Mouse (Mus musculus) cerebellum, adult 2 months (tissue): Measurements from ENCODE around the gene Bbip1. TPM values are rescaled to one million over a fixed set of nuclear protein-coding genes. Genes with fewer than 3 reads are reported as not detected.
"Not testable (repeated sequence)": the region's sequence is repeated elsewhere in the genome, so short reads cannot be mapped to it uniquely, and the experiment has no call there.

Experiments used
- DNase-seq, 2 experiments: peaks; one replicate each; pipeline ENCODE4 v3.0.0; 2021
- H3K27ac ChIP-seq: fragments of 200-500 bp; 2 replicates; pipeline ENCODE4 v1.5.1; 2012; ENCODE audit warnings: low read length, control low read depth, inconsistent platforms; ENCODE audit not compliant: insufficient read depth
- H3K27me3 ChIP-seq: fragments of 200-500 bp; 2 replicates; pipeline ENCODE4 v1.6.1; 2012; ENCODE audit warnings: inconsistent platforms, mild to moderate bottlenecking, low read length, moderate library complexity; ENCODE audit not compliant: control insufficient read depth, insufficient read depth
- H3K4me1 ChIP-seq: fragments of 200-500 bp; 2 replicates; pipeline ENCODE4 v1.6.1; 2011; ENCODE audit warnings: low read length; ENCODE audit not compliant: control insufficient read depth, insufficient read depth
- H3K4me3 ChIP-seq: fragments of 200-500 bp; replicated peaks from 2 replicates; pipeline ENCODE3; 2011; ENCODE audit warnings: mild to moderate bottlenecking, low read depth, low read length, control low read depth; ENCODE audit not compliant: insufficient read depth
- CTCF ChIP-seq: fragments of 200-500 bp; IDR thresholded peaks from 2 replicates; pipeline ENCODE4 v1.5.1; 2011; ENCODE audit warnings: low read depth, mild to moderate bottlenecking, control low read depth, low read length, moderate library complexity, borderline replicate concordance; ENCODE audit not compliant: insufficient read depth
- POLR2A ChIP-seq: fragments of 200-500 bp; IDR thresholded peaks from 2 replicates; pipeline ENCODE4 v1.6.1; 2011; ENCODE audit warnings: low read length, control low read depth, borderline replicate concordance; ENCODE audit not compliant: insufficient read depth
- WGBS: fragments of 180-500 bp; shearing (Covaris S2); methylation state at CpG from one replicate; pipeline ENCODE4 v1.1.7; 2018; 5-methylcytosine and 5-hydroxymethylcytosine counted together
- polyA plus RNA-seq: library from polyadenylated mRNA; depleted of rRNA; stranded (reverse); fragments of >200 nt; gene quantifications from 2 replicates; pipeline ENCODE4 v1.2.3, GENCODE M21; 2012

Gene Bbip1
- polyA plus RNA-seq, 1 experiment: 81.1 TPM

DNA sequence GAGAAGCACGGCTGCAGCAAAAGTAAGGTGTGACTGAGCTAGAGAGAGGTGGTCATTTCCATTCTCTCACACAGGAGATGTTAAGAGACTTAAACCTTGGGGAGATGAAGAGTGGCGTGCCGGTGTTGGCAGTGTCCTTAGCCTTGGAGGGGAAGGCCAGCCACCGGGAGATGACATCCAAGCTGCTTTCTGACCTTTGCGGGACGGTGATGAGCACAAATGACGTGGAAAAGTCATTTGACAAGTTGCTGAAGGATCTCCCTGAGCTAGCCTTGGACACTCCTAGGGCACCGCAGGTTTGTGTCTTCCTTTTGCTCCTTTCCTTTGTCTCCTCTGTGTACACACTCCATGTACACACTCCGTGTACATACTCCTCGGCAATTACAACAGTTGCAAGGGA is 24.9 kb downstream of the Bbip1 start:
- no peak for DNase-seq
- H3K27me3 ChIP-seq: no peaks in the 10 kb centered on the region
- no peaks in the 10 kb centered on the region for H3K4me1 ChIP-seq
- H3K4me3 ChIP-seq: no peak overlapping the region
- WGBS: 86% methylated on average over 10 of the region's 10 CpGs
- H3K27ac ChIP-seq: no peak overlapping the region
- TF ChIP-seq CTCF (no peak), POLR2A (no peak)

DNA sequence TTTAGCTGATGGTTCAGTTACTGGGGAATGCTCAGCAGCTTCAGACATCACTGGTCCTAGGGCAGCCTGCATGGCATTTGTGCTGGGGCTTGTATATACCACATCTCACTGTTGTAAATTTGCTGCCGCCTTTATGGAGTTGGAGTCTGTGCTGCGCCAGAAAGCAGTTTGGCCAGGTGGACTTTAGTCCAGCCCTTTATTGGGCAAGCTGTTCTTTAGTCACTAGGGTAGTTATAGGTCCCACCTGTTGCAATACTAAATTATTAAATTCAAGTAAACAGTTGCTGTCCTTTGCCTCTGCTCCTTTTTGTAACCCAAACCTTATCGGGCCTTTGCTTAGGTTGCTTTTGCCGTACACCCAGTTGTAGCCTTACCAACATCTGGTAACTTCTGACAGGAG is 29.5 kb downstream of the Bbip1 start:
- no peaks in the 10 kb centered on the region for H3K27me3 ChIP-seq
- WGBS: 94% methylated on average over 4 of the region's 4 CpGs
- DNase-seq: no peak
- no peak overlapping the region for H3K27ac ChIP-seq
- no peak for TF ChIP-seq CTCF
- TF ChIP-seq POLR2A: no peak
- H3K4me3 ChIP-seq: no peak overlapping the region
- no peaks in the 10 kb centered on the region for H3K4me1 ChIP-seq

GRCm38 (mm10) chr19:53906703-53907070 is 37.7 kb downstream of the Bbip1 start:
- not testable (repeated sequence) for H3K27ac ChIP-seq, H3K4me1 ChIP-seq, H3K4me3 ChIP-seq, H3K27me3 ChIP-seq, DNase-seq

DNA sequence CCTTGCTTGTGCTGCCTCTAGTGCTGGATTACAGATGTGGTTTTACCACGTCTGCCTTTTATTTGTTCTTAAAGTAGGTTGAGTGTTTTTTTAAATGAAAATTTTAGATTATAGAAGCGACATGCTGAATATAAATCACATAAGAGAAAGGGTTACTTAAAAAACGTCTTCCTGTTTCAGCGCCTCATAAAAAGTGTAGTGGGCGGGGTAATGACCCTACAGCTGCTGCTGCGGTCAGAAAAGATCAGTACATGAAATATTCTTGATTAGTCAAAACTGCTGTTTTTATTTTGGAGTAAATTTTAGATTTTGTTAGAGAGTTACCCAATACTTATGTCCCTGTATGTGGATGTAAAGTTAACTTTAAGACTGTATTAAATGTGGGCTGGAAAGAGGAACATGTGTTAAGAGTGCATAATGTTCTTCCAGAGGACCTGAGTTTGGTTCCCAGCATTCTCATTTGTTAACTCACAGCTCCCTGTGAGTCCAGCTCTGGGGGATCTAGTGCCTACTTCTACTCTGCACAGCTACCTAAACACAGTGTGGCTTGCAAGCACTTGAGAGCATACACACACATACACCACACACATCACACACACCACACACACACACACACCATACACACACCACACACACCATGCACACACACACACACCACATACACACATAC is 38.3 kb downstream of the Bbip1 start:
- 67% methylated on average over 6 of the region's 6 CpGs for WGBS
- H3K27ac ChIP-seq: no peak overlapping the region
- no peak overlapping the region for H3K4me3 ChIP-seq
- H3K4me1 ChIP-seq: peaks cover 9% of the 10 kb centered on the region
- H3K27me3 ChIP-seq: no peaks in the 10 kb centered on the region
- TF ChIP-seq POLR2A: no peak
- TF ChIP-seq CTCF: no peak
- DNase-seq: no peak

DNA sequence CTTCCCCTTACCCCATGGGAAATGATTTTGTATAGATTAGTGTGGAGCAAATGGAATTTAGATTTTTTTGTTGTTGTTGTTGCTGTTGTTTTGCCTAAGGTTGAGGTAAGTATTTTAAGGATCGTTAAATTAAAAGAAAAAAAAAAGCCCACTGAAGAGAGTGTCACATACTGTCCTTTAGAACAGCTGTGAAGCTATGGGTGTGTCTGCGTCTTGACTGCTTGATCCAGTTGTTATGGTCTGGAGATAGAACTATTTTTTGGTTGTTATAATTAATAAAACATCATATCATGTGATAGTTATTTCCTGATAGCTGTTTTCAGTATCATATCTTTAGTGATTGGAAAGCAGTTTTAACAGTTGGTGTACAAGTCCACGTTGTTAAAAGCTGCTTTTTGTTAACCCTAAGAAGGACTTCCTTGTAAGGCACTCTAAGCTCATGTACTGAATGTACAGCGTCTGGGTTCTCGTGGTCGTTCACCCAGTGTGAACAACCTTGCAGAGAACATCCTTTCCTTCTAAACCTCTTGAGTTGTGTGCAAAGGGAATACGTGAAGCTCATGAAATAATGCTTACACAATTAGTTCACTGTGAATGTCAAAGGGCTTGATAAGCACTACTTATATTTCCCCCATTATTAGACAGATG is 39.5 kb downstream of the Bbip1 start:
- DNase-seq: no peak
- H3K27ac ChIP-seq: no peak overlapping the region
- H3K4me3 ChIP-seq: no peak overlapping the region
- no peaks in the 10 kb centered on the region for H3K27me3 ChIP-seq
- H3K4me1 ChIP-seq: peaks cover 9% of the 10 kb centered on the region
- WGBS: 21% methylated on average over 7 of the region's 7 CpGs
- TF ChIP-seq CTCF (no peak), POLR2A (no peak)

DNA sequence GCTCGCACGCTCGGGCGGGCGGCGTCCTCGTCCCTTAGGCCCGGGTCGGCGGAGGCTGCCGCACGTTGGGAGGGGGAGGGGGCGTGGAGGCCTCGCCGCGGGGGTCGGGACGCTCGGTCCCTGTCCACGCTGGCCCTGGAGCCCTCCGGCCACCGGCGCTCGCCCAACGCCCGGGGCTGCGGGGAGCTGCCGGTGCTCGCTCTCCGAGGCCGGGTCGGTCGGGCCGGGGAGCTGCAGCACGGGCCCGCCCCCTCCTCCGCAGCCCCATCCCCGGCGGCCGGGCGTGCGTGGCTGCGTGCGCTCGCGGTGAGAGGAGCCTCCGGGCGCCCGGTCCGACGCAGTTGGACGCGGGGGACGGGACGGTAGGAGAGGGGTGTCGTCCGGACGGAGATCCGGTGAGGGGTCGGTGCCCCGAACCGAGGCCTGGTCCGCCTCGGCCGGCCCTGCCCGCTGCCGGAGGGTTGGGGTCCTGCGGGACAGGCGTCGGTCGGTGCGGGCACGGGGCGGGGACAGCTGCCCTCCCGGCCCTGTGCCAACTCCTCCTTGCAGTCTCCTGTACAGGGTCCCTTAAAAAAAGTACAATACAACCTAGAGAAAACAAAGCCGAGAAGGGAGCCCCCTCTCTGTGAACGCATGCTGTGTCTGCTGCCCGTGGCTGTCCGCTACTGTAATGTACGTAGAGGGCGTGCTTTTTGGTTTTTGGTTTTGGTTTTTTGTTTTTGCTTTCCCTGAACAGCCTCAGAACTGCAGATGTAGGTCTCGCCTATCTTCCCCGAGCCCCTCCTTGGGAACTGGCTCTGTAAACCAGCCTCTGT is 40.7 kb downstream of the Bbip1 start:
- Histone ChIP-seq H3K4me3 (peak overlapping the region; percentile 61), H3K27me3 (no peaks in the 10 kb centered on the region), H3K4me1 (peaks cover 9% of the 10 kb centered on the region), H3K27ac (peak overlapping the region; percentile 65)
- WGBS: 1% methylated on average over 82 of the region's 83 CpGs
- TF ChIP-seq CTCF (no peak), POLR2A (no peak)
- DNase-seq: peak; percentile 57 to 70

DNA sequence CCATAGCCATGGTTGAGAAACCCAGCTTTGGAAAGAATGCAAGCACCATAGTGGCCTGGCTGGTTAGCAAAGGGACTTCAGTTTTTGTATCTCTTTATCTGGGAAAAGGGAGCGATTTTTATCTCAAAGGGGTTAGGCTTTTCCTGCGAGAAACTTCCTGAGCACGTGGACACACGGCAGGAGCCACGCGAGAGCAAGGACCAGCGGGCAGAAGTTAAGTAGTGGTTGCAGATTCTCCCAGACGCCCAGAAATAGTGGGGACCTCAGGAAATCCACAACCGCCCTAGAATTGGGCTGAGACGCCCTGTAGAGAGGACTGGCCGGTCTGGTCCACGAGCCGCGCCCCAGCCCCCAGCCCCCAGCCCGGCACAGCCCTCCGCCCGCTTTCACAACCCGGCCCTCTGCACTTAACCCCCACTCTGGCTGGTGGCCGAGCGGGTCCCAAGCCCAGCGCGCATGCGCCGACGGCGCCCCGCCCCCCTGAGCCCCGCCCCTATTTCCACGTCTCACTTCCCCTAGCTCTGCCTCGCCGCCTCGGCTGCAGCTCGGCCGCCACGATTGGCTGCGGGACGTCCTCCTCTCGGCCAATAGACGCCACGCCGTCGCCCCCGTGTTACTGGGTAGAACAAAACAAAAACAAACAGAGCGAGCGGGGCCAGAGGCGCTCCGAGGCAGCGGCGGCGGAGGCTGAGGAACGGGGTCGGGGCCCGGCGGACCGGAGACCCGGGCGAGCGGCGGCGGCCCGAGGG is 41.5 kb downstream of the Bbip1 start:
- 2% methylated on average over 61 of the region's 61 CpGs for WGBS
- H3K4me3 ChIP-seq: peak overlapping the region; percentile 61
- no peaks in the 10 kb centered on the region for H3K27me3 ChIP-seq
- peaks cover 9% of the 10 kb centered on the region for H3K4me1 ChIP-seq
- DNase-seq: peak; percentile 94 to 97
- peak overlapping the region; percentile 77 for H3K27ac ChIP-seq
- TF ChIP-seq POLR2A (peak; percentile 73), CTCF (no peak)
